Mouse (Mus musculus) kidney, postnatal 0 days (tissue): ENCODE data around the gene Fam173b. TPM values are rescaled to one million over a fixed set of nuclear protein-coding genes. Genes with fewer than 3 reads are reported as not detected.

ENCODE experiments used
- ATAC-seq: fragments of 200-750 bp; cut with Nextera tagmentation; replicated peaks from 2 replicates; pipeline ENCODE4 v1.8.0; 2017; ENCODE audit warnings: low read depth, moderate number of reproducible peaks, moderate TSS enrichment, moderate library complexity; ENCODE audit not compliant: low FRiP score
- DNase-seq: peaks from one replicate; pipeline ENCODE4 v3.0.0-alpha.2; 2016; ENCODE audit warnings: low spot score
- H3K27ac ChIP-seq: fragments of 300-500 bp; sonication (generic); 2 replicates; pipeline ENCODE4 v1.5.1; 2014; ENCODE audit warnings: mild to moderate bottlenecking
- H3K27me3 ChIP-seq: fragments of 300-500 bp; sonication (generic); 2 replicates; pipeline ENCODE4 v1.6.1; 2014; ENCODE audit warnings: low read length, mixed read lengths; ENCODE audit not compliant: insufficient read depth
- H3K36me3 ChIP-seq: fragments of 300-500 bp; sonication (generic); 2 replicates; pipeline ENCODE4 v1.6.1; 2014; ENCODE audit warnings: low read length, mixed read lengths; ENCODE audit not compliant: insufficient read depth
- H3K4me1 ChIP-seq: fragments of 300-500 bp; sonication (generic); replicated peaks from 2 replicates; pipeline ENCODE4 v1.6.1; 2014; ENCODE audit warnings: antibody characterized with exemption, low read length, mixed read lengths; ENCODE audit not compliant: insufficient read depth
- H3K4me2 ChIP-seq: fragments of 300-500 bp; sonication (generic); 2 replicates; pipeline ENCODE4 v1.6.1; 2014; ENCODE audit warnings: mild to moderate bottlenecking, low read length, moderate library complexity, mixed read lengths
- H3K4me3 ChIP-seq: fragments of 300-500 bp; sonication (generic); replicated peaks from 2 replicates; pipeline ENCODE4 v1.5.1; 2014; ENCODE audit warnings: low read depth, low read length
- H3K9ac ChIP-seq: fragments of 300-500 bp; sonication (generic); 2 replicates; pipeline ENCODE4 v1.6.1; 2014; ENCODE audit warnings: low read depth, low read length
- H3K9me3 ChIP-seq: fragments of 300-500 bp; sonication (generic); replicated peaks from 2 replicates; pipeline ENCODE4 v1.6.1; 2016; ENCODE audit warnings: low read length, inconsistent platforms, mixed read lengths
- CTCF ChIP-seq: IDR thresholded peaks from 2 replicates; pipeline ENCODE4 v1.5.1; 2016; ENCODE audit warnings: antibody characterized with exemption, low read depth, mild to moderate bottlenecking, moderate library complexity
- WGBS: fragments of 180-500 bp; shearing (Covaris S2); extraction: QIAGEN DNeasy Blood & Tissue Kit; methylation state at CpG from one replicate; pipeline ENCODE4 v1.1.7; 2014; 5-methylcytosine and 5-hydroxymethylcytosine counted together
- polyA plus RNA-seq: library from polyadenylated mRNA; unstranded; fragments of >200 nt; fragmentation: Nextera tagmentation; extraction: Ambion mirVana; gene quantifications from 2 replicates; pipeline ENCODE4 v1.2.1, GENCODE M21; 2015

The Fam173b gene
- polyA plus RNA-seq, 1 experiment from 2014 or later, result 14.6 TPM

GRCm38 (mm10) chr15:31636091-31636595, 34.5 kb downstream of the Fam173b start:
- DNase-seq, result no peak
- H3K9ac ChIP-seq, result no peak overlapping the region
- H3K4me2 ChIP-seq, result no peak overlapping the region
- H3K27me3 ChIP-seq, result no peaks in the 10 kb centered on the region
- no peak overlapping the region for H3K27ac ChIP-seq
- 56% methylated on average over 9 of the region's 9 CpGs for WGBS
- H3K36me3 ChIP-seq, result no peaks in the 10 kb centered on the region
- no peak overlapping the region for H3K4me3 ChIP-seq
- TF ChIP-seq CTCF, result no peak
- H3K9me3 ChIP-seq, result no peaks in the 10 kb centered on the region
- ATAC-seq, result no peak
- H3K4me1 ChIP-seq, result no peaks in the 10 kb centered on the region

- Histone ChIP-seq H3K27me3 (no peaks in the 10 kb centered on the region), H3K4me1 (no peaks in the 10 kb centered on the region), H3K9ac (no peak overlapping the region), H3K9me3 (no peaks in the 10 kb centered on the region), H3K27ac (peak overlapping the region; percentile 66), H3K4me3 (no peak overlapping the region), H3K36me3 (no peaks in the 10 kb centered on the region), H3K4me2 (no peak overlapping the region)
- ATAC-seq, result no peak
- 67% methylated on average over 6 of the region's 6 CpGs for WGBS
- DNase-seq, result peak; percentile 67
- TF ChIP-seq CTCF, result no peak
Observed at GRCm38 (mm10) chr15:31647225-31647624, 45.6 kb downstream of the Fam173b start.

- Histone ChIP-seq H3K27ac (peak overlapping the region; percentile 66), H3K36me3 (no peaks in the 10 kb centered on the region), H3K4me3 (no peak overlapping the region), H3K4me1 (no peaks in the 10 kb centered on the region), H3K9me3 (no peaks in the 10 kb centered on the region), H3K9ac (no peak overlapping the region), H3K4me2 (no peak overlapping the region), H3K27me3 (no peaks in the 10 kb centered on the region)
- DNase-seq (peak; percentile 75), ATAC-seq (0 out of 2 replicates have a peak, but pooled peaks have one; percentile 21)
- 51% methylated on average over 8 of the region's 8 CpGs for WGBS
- TF ChIP-seq CTCF, result no peak
Observed at GRCm38 (mm10) chr15:31647851-31648569, 46.4 kb downstream of the Fam173b start.

GRCm38 (mm10) chr15:31649691-31650090, 48.0 kb downstream of the Fam173b start:
- H3K9ac ChIP-seq, result no peak overlapping the region
- H3K27me3 ChIP-seq, result no peaks in the 10 kb centered on the region
- WGBS, result 90% methylated on average over 12 of the region's 12 CpGs
- H3K36me3 ChIP-seq, result no peaks in the 10 kb centered on the region
- no peaks in the 10 kb centered on the region for H3K4me1 ChIP-seq
- no peak for TF ChIP-seq CTCF
- H3K9me3 ChIP-seq, result no peaks in the 10 kb centered on the region
- ATAC-seq (no peak), DNase-seq (no peak)
- no peak overlapping the region for H3K4me3 ChIP-seq
- no peak overlapping the region for H3K4me2 ChIP-seq
- no peak overlapping the region for H3K27ac ChIP-seq

- Histone ChIP-seq H3K27me3 (no peaks in the 10 kb centered on the region), H3K4me2 (no peak overlapping the region), H3K27ac (no peak overlapping the region), H3K36me3 (no peaks in the 10 kb centered on the region), H3K9ac (no peak overlapping the region), H3K9me3 (no peaks in the 10 kb centered on the region), H3K4me3 (no peak overlapping the region), H3K4me1 (no peaks in the 10 kb centered on the region)
- TF ChIP-seq CTCF, result no peak
- DNase-seq (no peak), ATAC-seq (no peak)
- whole genome bisulfite sequencing, result 89% methylated on average over 7 of the region's 7 CpGs
Observed at GRCm38 (mm10) chr15:31650821-31651220, 49.2 kb downstream of the Fam173b start.

- 42% methylated on average over 5 of the region's 5 CpGs for WGBS
- H3K27ac ChIP-seq, result no peak overlapping the region
- no peaks in the 10 kb centered on the region for H3K36me3 ChIP-seq
- no peaks in the 10 kb centered on the region for H3K9me3 ChIP-seq
- no peak overlapping the region for H3K4me2 ChIP-seq
- no peak overlapping the region for H3K4me3 ChIP-seq
- no peak overlapping the region for H3K9ac ChIP-seq
- peak; percentile 80 for ATAC-seq
- TF ChIP-seq CTCF, result no peak
- DNase-seq, result peak; percentile 83
- H3K4me1 ChIP-seq, result no peaks in the 10 kb centered on the region
- H3K27me3 ChIP-seq, result no peaks in the 10 kb centered on the region
Observed at GRCm38 (mm10) chr15:31660133-31660795, 58.6 kb downstream of the Fam173b start.
